Mouse (Mus musculus) heart, postnatal 0 days (tissue): ENCODE measurements around the gene Prdm11. TPM values are rescaled to one million over a fixed set of nuclear protein-coding genes. Genes with fewer than 3 reads are reported as not detected.

Experiments
- ATAC-seq: fragments of 200-750 bp; cut with Nextera tagmentation; 2 replicates; pipeline ENCODE4 v1.8.0; 2017; ENCODE audit warnings: low read depth, moderate number of reproducible peaks, moderate library complexity; ENCODE audit not compliant: insufficient read depth
- DNase-seq: peaks from one replicate; pipeline ENCODE4 v3.0.0-alpha.2; 2016; ENCODE audit warnings: low spot score
- H3K27ac ChIP-seq: fragments of 300-500 bp; sonication (generic); 2 replicates; pipeline ENCODE4 v1.5.1; 2014; ENCODE audit warnings: low read depth, mild to moderate bottlenecking
- H3K27me3 ChIP-seq: fragments of 300-500 bp; sonication (generic); 2 replicates; pipeline ENCODE4 v1.6.1; 2014; ENCODE audit warnings: low read length, mixed read lengths; ENCODE audit not compliant: control insufficient read depth, insufficient read depth
- H3K36me3 ChIP-seq: fragments of 300-500 bp; sonication (generic); replicated peaks from 2 replicates; pipeline ENCODE4 v1.6.1; 2014; ENCODE audit warnings: low read length, mixed read lengths; ENCODE audit not compliant: control insufficient read depth, insufficient read depth
- H3K4me1 ChIP-seq: fragments of 300-500 bp; sonication (generic); 2 replicates; pipeline ENCODE4 v1.6.1; 2014; ENCODE audit warnings: antibody characterized with exemption; ENCODE audit not compliant: control insufficient read depth, insufficient read depth
- H3K4me2 ChIP-seq: fragments of 300-500 bp; sonication (generic); 2 replicates; pipeline ENCODE4 v1.6.1; 2014; ENCODE audit warnings: low read depth, mild to moderate bottlenecking, low read length, moderate library complexity
- H3K4me3 ChIP-seq: fragments of 300-500 bp; sonication (generic); 2 replicates; pipeline ENCODE4 v1.5.1; 2014; ENCODE audit warnings: low read depth, low read length
- H3K9ac ChIP-seq: fragments of 300-500 bp; sonication (generic); replicated peaks from 2 replicates; pipeline ENCODE4 v1.6.1; 2014; ENCODE audit warnings: low read depth, low read length, mixed read lengths
- H3K9me3 ChIP-seq: fragments of 300-500 bp; sonication (generic); replicated peaks from 2 replicates; pipeline ENCODE4 v1.6.1; 2016; ENCODE audit warnings: low read length; ENCODE audit not compliant: control insufficient read depth
- CTCF ChIP-seq: IDR thresholded peaks from 2 replicates; pipeline ENCODE4 v1.5.1; 2016; ENCODE audit warnings: antibody characterized with exemption, control low read depth, low read depth
- EP300 ChIP-seq: IDR thresholded peaks from 2 replicates; pipeline ENCODE4 v1.6.1; 2016; ENCODE audit warnings: antibody characterized with exemption, low read depth
- WGBS: fragments of 180-500 bp; shearing (Covaris S2); extraction: QIAGEN DNeasy Blood & Tissue Kit; methylation state at CpG from one replicate; pipeline ENCODE4 v1.1.7; 2014; 5-methylcytosine and 5-hydroxymethylcytosine counted together
- polyA plus RNA-seq: library from polyadenylated mRNA; unstranded; fragments of >200 nt; fragmentation: Nextera tagmentation; extraction: Ambion mirVana; gene quantifications from 2 replicates; pipeline ENCODE4 v1.2.1, GENCODE M21; 2015
- total RNA-seq: library from RNA; depleted of rRNA; stranded (reverse); fragments of >200 nt; gene quantifications from 2 replicates; pipeline ENCODE4 v1.2.3, GENCODE M21; 2014; ENCODE audit warnings: low replicate concordance; rRNA removed

Gene Prdm11
- total and polyA plus RNA-seq, 2 experiments from 2014 or later: 2.7 to 10.7 TPM

DNA sequence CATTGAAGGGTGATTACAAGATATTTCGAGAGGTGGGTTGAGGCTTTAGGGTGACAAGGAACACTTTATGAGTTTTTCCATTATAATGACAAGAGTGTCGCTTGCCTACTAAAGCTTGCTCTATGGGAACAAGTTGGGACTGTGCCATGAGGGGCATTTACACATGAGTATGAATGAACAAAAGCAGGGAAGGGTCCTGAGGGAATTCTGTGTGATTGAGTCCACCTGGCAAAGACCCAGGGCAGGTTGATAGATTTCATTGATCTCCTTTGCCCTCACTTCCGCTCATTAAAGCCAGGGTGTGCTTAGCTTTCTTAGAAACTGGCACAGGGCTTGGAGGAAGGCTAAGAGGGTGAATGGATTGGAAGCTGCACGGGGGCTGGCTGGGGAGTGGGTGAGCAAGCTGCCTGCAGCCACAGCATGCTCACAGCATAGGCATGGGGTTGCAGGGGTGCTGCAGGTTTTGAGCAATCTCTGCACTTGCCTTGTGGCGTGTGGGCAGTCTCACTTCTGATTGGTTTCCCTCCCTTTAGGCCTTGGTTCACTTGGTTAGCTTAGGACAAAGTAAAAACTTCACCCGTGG lies 121.2 kb downstream of the Prdm11 start:
- DNase-seq: no peak
- no peak overlapping the region for H3K27ac ChIP-seq
- H3K9ac ChIP-seq: no peak overlapping the region
- WGBS: 70% methylated on average over 6 of the region's 6 CpGs
- H3K4me3 ChIP-seq: no peak overlapping the region
- TF ChIP-seq CTCF: no peak
- TF ChIP-seq EP300: no peak
- no peak for ATAC-seq
- H3K4me2 ChIP-seq: no peak overlapping the region
- no peaks in the 10 kb centered on the region for H3K27me3 ChIP-seq
- H3K36me3 ChIP-seq: no peaks in the 10 kb centered on the region
- H3K4me1 ChIP-seq: no peaks in the 10 kb centered on the region
- no peaks in the 10 kb centered on the region for H3K9me3 ChIP-seq

DNA sequence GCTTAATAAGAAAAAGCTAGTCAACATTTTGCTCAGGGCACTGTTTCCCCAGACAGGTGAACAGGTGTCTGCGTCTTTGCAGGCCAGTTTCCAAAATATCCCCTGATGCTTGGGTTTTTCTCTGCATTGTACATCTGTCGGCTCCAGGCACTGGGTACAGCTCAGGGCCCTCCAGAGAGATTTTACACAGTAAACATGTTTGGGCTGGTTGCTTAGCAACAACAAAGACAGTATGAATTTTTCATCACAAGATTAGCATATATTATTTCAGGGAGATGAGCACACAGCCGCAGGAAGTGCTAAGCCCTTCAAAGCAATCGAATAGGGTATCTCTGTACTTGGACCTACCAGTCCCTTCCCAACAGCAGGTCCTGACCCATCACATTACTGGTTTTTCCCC lies 125.3 kb downstream of the Prdm11 start:
- no peak overlapping the region for H3K4me2 ChIP-seq
- ATAC-seq (no peak), DNase-seq (no peak)
- no peak overlapping the region for H3K4me3 ChIP-seq
- H3K9me3 ChIP-seq: no peaks in the 10 kb centered on the region
- 77% methylated on average over 4 of the region's 4 CpGs for WGBS
- H3K9ac ChIP-seq: no peak overlapping the region
- TF ChIP-seq CTCF (no peak), EP300 (no peak)
- H3K27ac ChIP-seq: no peak overlapping the region
- no peaks in the 10 kb centered on the region for H3K36me3 ChIP-seq
- no peaks in the 10 kb centered on the region for H3K4me1 ChIP-seq
- H3K27me3 ChIP-seq: peaks cover 16% of the 10 kb centered on the region

DNA sequence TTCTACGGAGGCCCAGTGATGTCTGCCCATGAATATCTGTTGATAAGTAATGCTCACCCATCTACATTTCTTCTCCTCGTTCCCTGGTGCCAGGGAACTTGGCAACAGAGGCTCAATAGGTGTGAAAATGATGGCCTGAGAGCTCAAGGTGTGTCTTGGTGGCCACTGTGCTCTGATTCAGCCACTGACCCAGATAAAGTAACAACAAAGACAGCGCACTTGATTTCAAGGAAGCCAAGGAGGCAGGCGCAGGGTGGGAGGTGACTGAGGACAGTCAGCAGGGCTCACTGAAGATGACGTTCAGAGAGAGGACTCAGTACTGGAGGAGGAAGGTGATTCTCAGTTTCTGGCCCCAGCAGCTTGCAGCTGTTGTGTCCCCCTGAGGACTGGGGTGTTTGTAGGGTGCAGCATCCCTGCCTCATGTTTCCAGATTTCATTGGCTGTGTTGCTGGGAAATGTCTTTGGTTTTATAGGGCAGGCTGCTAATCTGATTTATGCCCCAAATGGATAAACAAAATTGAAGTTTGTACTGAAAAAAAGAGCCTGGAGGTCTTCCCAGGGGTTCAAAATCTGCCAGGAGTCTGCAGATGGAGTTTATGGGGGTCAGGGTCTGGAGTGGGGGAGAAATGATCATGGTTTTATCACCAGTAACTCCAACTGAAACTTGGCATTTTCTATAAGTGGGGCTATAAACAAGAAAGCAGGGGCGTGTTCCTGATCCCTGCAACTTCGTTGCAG lies 128.4 kb downstream of the Prdm11 start:
- Histone ChIP-seq H3K27me3 (peaks cover 41% of the 10 kb centered on the region), H3K27ac (no peak overlapping the region), H3K36me3 (no peaks in the 10 kb centered on the region), H3K4me2 (no peak overlapping the region), H3K9ac (no peak overlapping the region), H3K4me1 (no peaks in the 10 kb centered on the region; the same call in 1 of the 2 replicates), H3K4me3 (no peak overlapping the region), H3K9me3 (no peaks in the 10 kb centered on the region)
- TF ChIP-seq CTCF (no peak), EP300 (no peak)
- no peak for ATAC-seq
- no peak for DNase-seq
- WGBS: 34% methylated on average over 7 of the region's 7 CpGs

DNA sequence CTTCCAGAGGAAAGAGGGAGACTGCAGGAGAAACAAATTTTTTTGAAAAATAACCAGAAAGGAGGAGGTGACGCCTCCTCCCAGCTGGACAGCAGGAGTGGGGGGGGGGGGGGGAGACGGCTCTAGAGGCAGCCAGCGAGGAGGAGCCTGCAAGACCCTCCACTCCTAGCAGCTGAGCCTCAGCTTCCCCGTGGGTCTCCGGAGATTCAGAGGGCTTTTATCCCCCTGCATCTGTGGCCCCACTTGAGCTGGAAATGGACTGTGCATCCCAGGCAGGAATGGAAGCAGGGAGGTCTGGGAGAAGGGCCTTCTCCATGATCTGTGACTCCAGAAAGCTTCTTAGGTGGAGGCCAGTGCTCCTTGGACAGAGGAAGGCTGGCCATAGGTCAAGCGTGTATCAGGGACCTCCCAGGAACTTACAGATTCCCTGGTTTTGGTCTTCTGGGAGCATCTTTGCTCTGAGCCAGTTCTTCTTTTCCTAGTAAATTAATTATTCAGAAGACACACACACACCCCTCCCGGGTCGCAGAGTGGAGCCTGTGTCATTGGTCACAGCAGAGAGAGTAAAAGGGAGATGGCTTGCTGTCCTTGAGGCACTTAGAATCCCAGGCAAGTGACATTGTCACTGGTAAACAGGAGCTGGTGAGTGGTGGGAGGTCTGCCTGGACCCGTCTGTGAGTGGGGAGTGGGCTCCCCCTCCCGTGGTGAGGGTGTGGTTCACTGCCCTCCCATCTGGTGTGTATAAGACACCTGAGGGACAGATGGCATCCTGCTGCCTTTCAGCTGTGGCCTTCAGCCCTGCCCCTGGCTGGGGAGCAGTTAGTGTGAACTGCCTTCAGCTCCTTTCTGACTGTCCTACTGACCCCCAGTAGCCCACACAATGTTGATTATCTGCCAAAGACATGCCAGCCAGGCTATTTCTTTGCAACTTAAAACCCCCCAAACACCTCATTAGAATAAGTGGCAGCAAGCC lies 130.0 kb downstream of the Prdm11 start:
- WGBS: 14% methylated on average over 9 of the region's 10 CpGs
- peak overlapping the region; percentile 54; the same call in 1 of the 2 replicates for H3K4me2 ChIP-seq
- no peak overlapping the region for H3K9ac ChIP-seq
- no peaks in the 10 kb centered on the region; the same call in 1 of the 2 replicates for H3K4me1 ChIP-seq
- no peak for TF ChIP-seq CTCF
- TF ChIP-seq EP300: no peak
- DNase-seq (no peak), ATAC-seq (no peak)
- no peaks in the 10 kb centered on the region for H3K36me3 ChIP-seq
- no peak overlapping the region; the same call in 1 of the 2 replicates for H3K4me3 ChIP-seq
- H3K27me3 ChIP-seq: peaks cover 41% of the 10 kb centered on the region
- H3K27ac ChIP-seq: no peak overlapping the region
- H3K9me3 ChIP-seq: no peaks in the 10 kb centered on the region

Other genes starting within 250 kb of the Prdm11 start
- 0.31 and 1.0 TPM in 2 replicates for gene Syt13, start 131.1 kb downstream of the Prdm11 start, total RNA-seq
- gene Syt13, start 131.1 kb downstream of the Prdm11 start, polyA plus RNA-seq: 0.11 and 0.18 TPM in 2 replicates
- 74.3 and 77.2 TPM in 2 replicates for gene Trp53i11, start 141.4 kb upstream of the Prdm11 start, total RNA-seq
- 15.1 and 17.4 TPM in 2 replicates for gene Trp53i11, start 141.4 kb upstream of the Prdm11 start, polyA plus RNA-seq